Mouse (Mus musculus) hindbrain, embryonic 12.5 days (tissue): Measurements from ENCODE around the gene Nek9. TPM values are rescaled to one million over a fixed set of nuclear protein-coding genes. Genes with fewer than 3 reads are reported as not detected.

ENCODE experiments used
- ATAC-seq: fragments of 200-750 bp; cut with Nextera tagmentation; 2 replicates; pipeline ENCODE4 v1.8.0; 2017; ENCODE audit warnings: moderate TSS enrichment; ENCODE audit not compliant: low FRiP score
- H3K27ac ChIP-seq: fragments of 300-500 bp; sonication (generic); 2 replicates; pipeline ENCODE4 v1.5.1; 2016; ENCODE audit warnings: mild to moderate bottlenecking
- H3K27me3 ChIP-seq: fragments of 300-500 bp; sonication (generic); 2 replicates; pipeline ENCODE4 v1.6.1; 2016; ENCODE audit warnings: mild to moderate bottlenecking
- H3K36me3 ChIP-seq: fragments of 300-500 bp; sonication (generic); 2 replicates; pipeline ENCODE4 v1.6.1; 2016; ENCODE audit warnings: mild to moderate bottlenecking
- H3K4me1 ChIP-seq: fragments of 300-500 bp; sonication (generic); 2 replicates; pipeline ENCODE4 v1.6.1; 2016
- H3K4me2 ChIP-seq: fragments of 300-500 bp; sonication (generic); replicated peaks from 2 replicates; pipeline ENCODE4 v1.6.1; 2016; ENCODE audit warnings: mild to moderate bottlenecking
- H3K4me3 ChIP-seq: fragments of 300-500 bp; sonication (generic); 2 replicates; pipeline ENCODE4 v1.5.1; 2016; ENCODE audit warnings: mild to moderate bottlenecking
- H3K9ac ChIP-seq: fragments of 300-500 bp; sonication (generic); 2 replicates; pipeline ENCODE4 v1.6.1; 2016; ENCODE audit warnings: mild to moderate bottlenecking, moderate library complexity
- H3K9me3 ChIP-seq: fragments of 300-500 bp; sonication (generic); replicated peaks from 2 replicates; pipeline ENCODE4 v1.6.1; 2016; ENCODE audit warnings: mild to moderate bottlenecking
- WGBS: fragments of 180-500 bp; shearing (Covaris S2); methylation state at CpG from one replicate; pipeline ENCODE4 v1.1.7; 2016; 5-methylcytosine and 5-hydroxymethylcytosine counted together
- polyA plus RNA-seq: library from polyadenylated mRNA; unstranded; fragments of >200 nt; fragmentation: Nextera tagmentation; extraction: Ambion mirVana; gene quantifications from 2 replicates; pipeline ENCODE4 v1.2.1, GENCODE M21; 2016

The Nek9 gene
- polyA plus RNA-seq, 1 experiment from 2014 or later: 26.7 TPM

DNA sequence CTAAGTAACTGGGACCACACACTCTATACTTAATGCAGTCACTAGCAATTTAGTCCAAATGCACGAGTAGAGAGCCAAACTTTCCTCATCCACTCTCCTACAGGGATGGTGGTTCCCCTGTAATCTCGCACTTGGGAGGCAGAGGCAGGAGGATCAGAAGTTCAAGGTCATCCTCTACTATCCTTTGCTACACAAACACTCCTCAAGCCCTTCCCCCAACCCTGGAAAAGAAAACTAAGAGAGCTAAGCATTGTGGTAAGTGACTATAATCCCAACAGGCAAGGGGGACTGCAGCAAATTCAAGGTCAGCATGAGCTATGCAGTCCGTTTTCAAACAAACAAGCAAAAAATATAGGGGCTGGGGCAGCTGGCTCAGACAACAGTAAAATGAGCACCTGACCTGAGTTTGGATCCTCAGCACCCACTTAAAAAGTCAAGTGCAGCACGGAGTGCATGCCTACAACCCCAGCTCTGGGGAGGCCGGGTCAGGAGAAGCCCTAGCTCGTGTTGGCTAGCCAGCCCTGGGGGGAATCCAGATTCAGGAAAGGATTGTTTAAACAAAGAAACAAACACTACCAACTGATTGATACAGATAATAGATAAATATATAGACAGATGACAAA lies 29.4 kb upstream of the Nek9 start:
- H3K9ac ChIP-seq: no peak overlapping the region
- peaks cover 20% of the 10 kb centered on the region for H3K4me1 ChIP-seq
- no peak overlapping the region for H3K4me3 ChIP-seq
- no peaks in the 10 kb centered on the region for H3K9me3 ChIP-seq
- no peaks in the 10 kb centered on the region for H3K27me3 ChIP-seq
- WGBS: 87% methylated on average over 6 of the region's 6 CpGs
- no peak for ATAC-seq
- no peaks in the 10 kb centered on the region; the same call in 1 of the 2 replicates for H3K36me3 ChIP-seq
- no peak overlapping the region for H3K27ac ChIP-seq
- no peak overlapping the region for H3K4me2 ChIP-seq

DNA sequence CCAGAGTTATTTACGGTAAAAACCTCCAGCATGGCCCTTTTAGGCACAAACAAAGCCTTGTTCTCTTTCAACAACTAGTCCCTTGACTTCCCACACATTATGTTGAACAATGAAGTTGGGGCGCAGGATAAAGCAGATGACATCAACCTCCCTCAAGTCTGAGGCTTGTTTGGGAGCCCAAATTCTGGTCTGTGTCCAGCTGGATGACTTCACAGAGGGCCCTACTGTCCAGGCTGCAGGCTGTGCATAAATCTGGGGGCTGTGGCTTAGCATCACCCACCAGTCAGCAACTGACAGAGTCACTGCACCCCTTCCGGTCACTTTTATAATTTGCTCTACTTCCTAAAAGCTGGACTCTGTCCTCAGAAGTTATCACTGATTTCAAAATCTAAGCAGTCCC lies 27.1 kb upstream of the Nek9 start:
- H3K4me3 ChIP-seq: no peak overlapping the region
- 87% methylated on average over 3 of the region's 3 CpGs for WGBS
- H3K9ac ChIP-seq: no peak overlapping the region
- no peaks in the 10 kb centered on the region for H3K9me3 ChIP-seq
- no peak overlapping the region for H3K27ac ChIP-seq
- ATAC-seq: no peak
- peaks cover 7% of the 10 kb centered on the region; the same call in 1 of the 2 replicates for H3K4me1 ChIP-seq
- H3K27me3 ChIP-seq: no peaks in the 10 kb centered on the region
- peaks cover 5% of the 10 kb centered on the region; the same call in 1 of the 2 replicates for H3K36me3 ChIP-seq
- no peak overlapping the region for H3K4me2 ChIP-seq

DNA sequence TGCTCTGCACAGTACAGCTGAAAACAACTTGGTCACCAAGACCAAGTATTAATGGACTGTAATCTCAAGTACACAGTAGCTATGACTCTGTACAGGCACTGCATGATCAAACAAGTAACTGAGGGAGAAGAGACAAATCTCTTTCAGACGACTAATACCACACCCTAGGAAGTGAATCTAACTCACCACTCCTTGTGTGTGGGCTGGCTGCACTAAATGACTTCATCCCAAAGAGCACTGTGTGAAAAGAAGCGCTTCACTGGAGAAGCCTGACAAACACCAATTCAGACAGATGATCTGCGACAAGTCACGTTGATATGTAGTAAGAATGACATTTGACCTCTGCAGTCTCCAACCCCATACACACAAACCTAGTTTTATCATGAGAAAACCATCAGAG lies 23.3 kb upstream of the Nek9 start:
- peaks cover 7% of the 10 kb centered on the region; the same call in 1 of the 2 replicates for H3K4me1 ChIP-seq
- H3K9ac ChIP-seq: no peak overlapping the region
- no peak overlapping the region for H3K27ac ChIP-seq
- peaks cover 5% of the 10 kb centered on the region; the same call in 1 of the 2 replicates for H3K36me3 ChIP-seq
- no peak overlapping the region for H3K4me3 ChIP-seq
- no peak overlapping the region for H3K4me2 ChIP-seq
- H3K9me3 ChIP-seq: no peaks in the 10 kb centered on the region
- no peaks in the 10 kb centered on the region for H3K27me3 ChIP-seq
- 83% methylated on average over 4 of the region's 4 CpGs for WGBS
- ATAC-seq: no peak

DNA sequence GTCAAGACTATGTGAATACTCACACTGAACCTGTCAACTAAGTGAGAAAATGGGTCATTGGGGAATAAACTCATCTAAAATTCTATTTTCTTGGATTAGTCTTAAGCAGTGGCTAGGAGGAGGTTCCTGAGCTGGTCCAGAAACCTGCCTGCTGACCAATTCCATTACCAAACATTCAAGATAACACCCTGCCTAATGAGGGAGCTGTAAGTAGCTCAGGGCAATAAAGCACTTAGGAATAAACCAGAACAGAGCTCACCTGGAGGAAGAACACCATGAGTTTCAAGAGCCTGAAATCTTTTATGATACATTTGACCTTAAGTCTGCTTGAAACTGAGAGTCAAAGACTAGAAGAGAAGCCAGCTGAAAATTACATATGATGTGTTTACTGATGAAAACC lies 22.4 kb upstream of the Nek9 start:
- Histone ChIP-seq H3K4me1 (peaks cover 4% of the 10 kb centered on the region; the same call in 1 of the 2 replicates), H3K27ac (no peak overlapping the region), H3K9ac (no peak overlapping the region), H3K4me2 (no peak overlapping the region), H3K4me3 (no peak overlapping the region), H3K9me3 (no peaks in the 10 kb centered on the region), H3K36me3 (peaks cover 5% of the 10 kb centered on the region; the same call in 1 of the 2 replicates), H3K27me3 (no peaks in the 10 kb centered on the region)
- no peak for ATAC-seq

DNA sequence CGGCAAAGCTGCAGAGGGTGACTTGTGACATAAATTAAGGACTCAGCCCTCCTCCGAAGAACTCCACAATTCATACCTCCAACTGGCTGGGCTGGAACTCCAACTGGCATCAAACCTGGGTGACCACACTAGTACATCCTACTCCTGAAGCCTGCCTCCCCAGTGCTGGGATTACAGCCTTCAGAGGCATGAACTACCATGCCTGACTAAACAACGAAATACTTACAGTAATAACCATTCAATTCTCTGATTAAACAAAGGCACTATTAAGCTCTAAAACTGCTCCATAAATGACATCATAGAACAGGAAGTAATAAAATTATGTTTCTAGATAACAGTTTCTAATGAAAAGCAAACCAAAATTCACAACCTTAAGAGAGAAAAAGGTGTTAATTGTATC lies 22.0 kb upstream of the Nek9 start:
- Histone ChIP-seq H3K9ac (no peak overlapping the region), H3K4me2 (no peak overlapping the region), H3K27ac (no peak overlapping the region), H3K4me1 (0 out of 2 replicates have a peak, but pooled peaks cover under 1% of the 10 kb centered on the region), H3K4me3 (no peak overlapping the region), H3K36me3 (peaks cover 5% of the 10 kb centered on the region; the same call in 1 of the 2 replicates), H3K9me3 (no peaks in the 10 kb centered on the region), H3K27me3 (no peaks in the 10 kb centered on the region)
- ATAC-seq: no peak
- 86% methylated on average over 3 of the region's 3 CpGs for WGBS

DNA sequence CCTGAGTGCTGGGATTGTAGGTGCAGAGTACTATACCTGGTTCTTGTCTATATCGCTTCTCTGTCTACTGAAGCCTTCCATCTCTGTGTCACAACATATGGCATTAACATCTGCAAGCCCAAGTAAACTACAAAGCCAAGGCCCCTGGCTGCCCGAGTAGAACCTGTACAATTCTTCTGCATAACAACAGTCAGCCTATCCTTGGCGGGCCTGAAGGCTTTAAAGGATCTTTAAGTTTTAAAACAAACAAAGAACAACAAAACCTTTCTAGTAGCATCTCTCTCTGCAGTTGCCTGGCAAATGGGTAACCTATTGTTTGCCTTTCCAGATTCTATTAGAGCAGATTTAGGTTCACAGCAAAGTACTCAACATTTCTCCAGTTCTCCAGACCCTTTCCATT lies 14.9 kb upstream of the Nek9 start:
- H3K9me3 ChIP-seq: no peaks in the 10 kb centered on the region
- no peak for ATAC-seq
- H3K4me3 ChIP-seq: no peak overlapping the region
- peaks cover 9% of the 10 kb centered on the region for H3K4me1 ChIP-seq
- H3K4me2 ChIP-seq: no peak overlapping the region
- no peak overlapping the region for H3K27ac ChIP-seq
- 85% methylated on average over 3 of the region's 3 CpGs for WGBS
- H3K9ac ChIP-seq: no peak overlapping the region
- peaks cover 27% of the 10 kb centered on the region for H3K36me3 ChIP-seq
- no peaks in the 10 kb centered on the region for H3K27me3 ChIP-seq

DNA sequence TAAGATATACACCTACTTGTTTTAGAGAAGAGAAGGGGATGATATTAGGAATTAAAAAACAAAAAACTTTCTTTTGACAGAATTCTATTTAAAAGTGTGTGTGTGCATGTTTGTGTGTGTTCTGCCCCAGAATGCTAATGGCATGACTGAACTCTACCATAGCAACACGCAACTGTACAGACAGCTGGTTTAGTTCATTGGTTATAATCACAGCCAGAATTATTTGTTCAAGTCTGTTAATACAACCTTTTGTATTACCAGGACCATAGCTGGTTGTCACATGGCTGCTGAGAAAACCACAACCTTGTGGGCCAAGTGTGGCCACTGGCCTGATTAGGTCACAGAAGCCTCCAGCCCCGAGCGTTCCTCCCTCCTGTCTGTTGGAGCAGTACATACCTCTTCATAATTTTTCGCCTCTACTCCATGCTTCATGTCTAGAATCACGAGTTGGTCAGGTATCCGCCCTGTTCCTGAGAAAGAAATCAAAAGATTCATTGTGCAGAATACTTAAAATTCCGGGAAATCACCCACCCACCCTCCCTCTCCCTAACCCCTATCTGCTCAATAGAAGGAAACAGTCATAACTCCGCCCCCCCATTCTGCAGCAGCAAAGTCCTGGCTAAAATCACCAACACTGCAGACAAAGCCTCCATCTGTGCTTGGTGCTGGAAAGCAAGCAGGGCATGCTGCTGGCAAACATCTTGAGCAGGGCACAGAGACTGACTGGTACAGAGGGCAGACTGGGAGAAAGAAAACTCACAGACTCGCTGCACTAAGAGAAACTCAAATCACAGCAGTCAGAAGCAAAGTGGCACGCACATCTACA lies 11.5 kb upstream of the Nek9 start:
- H3K9me3 ChIP-seq: no peaks in the 10 kb centered on the region
- H3K27ac ChIP-seq: peak overlapping the region; percentile 66
- H3K4me1 ChIP-seq: peaks cover 9% of the 10 kb centered on the region
- peak; percentile 60 for ATAC-seq
- H3K9ac ChIP-seq: no peak overlapping the region
- no peak overlapping the region for H3K4me3 ChIP-seq
- H3K4me2 ChIP-seq: 0 out of 2 replicates have a peak overlapping the region, but pooled peaks have one; percentile 3
- no peaks in the 10 kb centered on the region for H3K27me3 ChIP-seq
- peaks cover 37% of the 10 kb centered on the region for H3K36me3 ChIP-seq
- WGBS: 73% methylated on average over 10 of the region's 10 CpGs

DNA sequence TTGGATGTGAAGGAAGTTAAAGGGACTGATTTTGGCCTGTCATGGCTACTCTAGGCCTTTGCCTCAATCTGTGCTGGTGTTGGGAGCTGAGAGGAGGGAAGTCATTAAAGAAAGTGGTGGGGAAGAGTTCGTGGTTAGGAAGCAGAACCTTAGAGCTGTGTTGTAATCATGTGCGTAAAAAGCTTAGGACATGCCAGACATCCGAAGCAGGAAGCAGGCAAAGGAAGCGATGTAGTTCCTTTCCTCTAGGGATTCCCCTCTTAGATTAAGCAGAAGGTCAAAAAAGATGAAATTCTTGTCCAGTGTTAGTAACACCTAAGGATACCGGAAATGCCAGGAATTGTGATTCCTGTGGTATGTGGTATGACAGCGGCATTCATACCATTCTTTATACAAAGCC lies 9.2 kb upstream of the Nek9 start:
- Histone ChIP-seq H3K9me3 (no peaks in the 10 kb centered on the region), H3K9ac (no peak overlapping the region), H3K27me3 (no peaks in the 10 kb centered on the region), H3K27ac (no peak overlapping the region), H3K4me2 (no peak overlapping the region), H3K4me1 (peaks cover 9% of the 10 kb centered on the region), H3K4me3 (no peak overlapping the region), H3K36me3 (peaks cover 33% of the 10 kb centered on the region)
- ATAC-seq: no peak
- WGBS: 88% methylated on average over 6 of the region's 6 CpGs

DNA sequence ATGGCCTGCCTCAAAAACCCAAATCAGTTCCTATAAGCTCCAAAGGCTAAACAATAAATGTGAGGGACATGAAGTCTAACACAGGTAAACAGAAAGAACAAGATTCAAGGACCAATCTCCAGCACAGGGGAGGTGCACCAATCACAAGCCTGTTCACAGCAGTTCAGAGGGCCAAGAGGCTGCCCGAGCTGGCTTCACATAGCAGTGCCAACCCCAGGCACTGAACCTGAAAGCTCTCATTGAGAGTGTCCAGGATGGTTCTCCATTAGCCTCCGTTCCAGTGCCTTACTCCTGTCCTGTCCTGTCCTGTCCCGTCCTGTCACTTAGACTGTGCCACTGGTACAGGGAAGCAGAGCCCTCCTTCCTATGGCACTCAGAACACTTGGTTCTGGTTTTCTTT lies 8.0 kb upstream of the Nek9 start:
- Histone ChIP-seq H3K4me1 (peaks cover 9% of the 10 kb centered on the region), H3K4me3 (no peak overlapping the region), H3K9me3 (no peaks in the 10 kb centered on the region), H3K36me3 (peaks cover 35% of the 10 kb centered on the region), H3K4me2 (no peak overlapping the region), H3K27ac (no peak overlapping the region), H3K27me3 (no peaks in the 10 kb centered on the region), H3K9ac (no peak overlapping the region)
- ATAC-seq: no peak
- WGBS: 81% methylated on average over 3 of the region's 3 CpGs

DNA sequence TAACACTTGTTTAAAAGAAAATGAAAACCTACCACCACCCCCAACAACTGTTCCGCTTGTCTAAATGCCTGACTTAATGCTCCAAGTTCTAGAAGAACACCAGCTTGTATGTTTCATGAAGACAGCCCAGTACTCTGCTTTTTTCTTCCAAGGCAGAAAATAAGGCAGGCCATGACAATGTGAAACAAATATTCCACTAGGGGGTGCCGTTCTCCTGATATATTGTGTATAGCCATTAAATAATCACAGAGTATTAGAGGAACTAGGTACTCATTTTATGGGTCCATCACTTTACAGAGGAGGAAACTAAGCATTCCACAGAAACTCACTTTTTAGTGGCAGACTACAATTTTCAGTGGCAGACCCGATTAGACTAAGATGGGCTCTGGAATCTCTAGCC lies 7.2 kb upstream of the Nek9 start:
- H3K4me3 ChIP-seq: no peak overlapping the region
- H3K9ac ChIP-seq: no peak overlapping the region
- ATAC-seq: peak; percentile 44; the same call in 1 of the 2 replicates
- H3K4me1 ChIP-seq: peaks cover 5% of the 10 kb centered on the region; the same call in 1 of the 2 replicates
- H3K9me3 ChIP-seq: no peaks in the 10 kb centered on the region
- no peak overlapping the region for H3K27ac ChIP-seq
- H3K4me2 ChIP-seq: no peak overlapping the region
- H3K36me3 ChIP-seq: peaks cover 37% of the 10 kb centered on the region
- no peaks in the 10 kb centered on the region for H3K27me3 ChIP-seq
- WGBS: 57% methylated on average over 3 of the region's 3 CpGs

DNA sequence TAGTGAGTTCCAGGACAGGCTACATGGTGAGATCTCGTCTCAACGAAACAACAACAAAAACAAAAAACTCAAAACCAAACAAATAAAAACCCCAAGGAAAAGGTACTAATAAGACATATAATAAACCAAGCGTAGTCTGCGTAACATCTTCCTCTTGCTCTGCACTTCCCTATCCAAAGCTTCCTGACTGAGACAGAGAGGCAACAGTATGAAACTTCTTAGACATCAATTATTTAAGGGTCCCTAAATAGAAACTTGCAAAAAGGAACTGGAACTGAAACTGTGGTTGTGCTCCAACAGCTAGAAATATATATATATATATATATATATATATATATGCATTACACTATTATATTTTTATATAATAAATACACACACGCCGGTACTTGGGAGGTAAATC lies 6.4 kb upstream of the Nek9 start:
- no peak for ATAC-seq
- H3K4me2 ChIP-seq: no peak overlapping the region

DNA sequence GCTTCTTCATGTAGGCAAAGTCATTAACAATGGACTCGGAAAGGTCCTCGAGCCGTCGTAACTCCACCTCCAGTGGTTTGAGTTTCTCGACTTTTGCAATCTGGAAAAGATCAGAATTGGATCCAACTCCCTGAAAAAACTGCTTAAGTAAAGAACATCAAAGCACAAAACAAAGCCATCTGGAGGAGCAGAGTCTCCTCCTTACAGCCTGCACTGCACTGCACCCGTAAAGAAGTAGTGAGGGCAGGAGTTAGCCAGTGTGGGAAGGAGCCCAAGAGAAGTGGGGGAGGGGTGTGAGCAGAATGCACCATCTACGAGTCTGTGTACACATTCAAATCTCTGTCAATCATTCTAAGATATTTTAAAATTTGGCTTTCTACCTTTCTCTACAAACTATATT lies 5.1 kb upstream of the Nek9 start:
- Histone ChIP-seq H3K27ac (no peak overlapping the region), H3K4me3 (no peak overlapping the region), H3K27me3 (no peaks in the 10 kb centered on the region), H3K36me3 (peaks cover 27% of the 10 kb centered on the region), H3K4me2 (no peak overlapping the region), H3K4me1 (peaks cover 9% of the 10 kb centered on the region), H3K9ac (no peak overlapping the region), H3K9me3 (no peaks in the 10 kb centered on the region)
- WGBS: 78% methylated on average over 7 of the region's 7 CpGs
- ATAC-seq: no peak

More for the DNA sequence above, 6.4 kb upstream of the Nek9 start:
- 98% methylated on average over 6 of the region's 6 CpGs for WGBS
- Histone ChIP-seq H3K27ac (no peak overlapping the region), H3K4me1 (peaks cover 2% of the 10 kb centered on the region; the same call in 1 of the 2 replicates), H3K27me3 (no peaks in the 10 kb centered on the region), H3K9ac (no peak overlapping the region), H3K36me3 (peaks cover 34% of the 10 kb centered on the region), H3K9me3 (no peaks in the 10 kb centered on the region), H3K4me3 (no peak overlapping the region)
